Mouse (Mus musculus): Measurements from ENCODE around the gene Nfkbia. TPM values are rescaled to one million over a fixed set of nuclear protein-coding genes. Genes with fewer than 3 reads are reported as not detected.

Nfkbia gene
- total and polyA plus RNA-seq, 3 experiments, result 9.3 to 15.9 TPM; not detected in 1

GRCm38 (mm10) chr12:55499031-55499430 lies 6.6 kb upstream of the Nfkbia start (continued):
- no peak for TF ChIP-seq UBTF (IDR thresholded peaks at IDR 0.05; ENCODE audit: borderline replicate concordance, insufficient read depth, low read depth, low read length)

- no peak for DNase-seq (ENCODE audit: low read depth, low spot score)
- H3K4me1 ChIP-seq (ENCODE audit: control insufficient read depth in 1 of 2, insufficient read depth in 2 of 2, low read length in 2 of 2), result peaks cover 0 to 6% of the 10 kb centered on the region in 2 experiments; a peak in 2 of 4 replicates
- TF ChIP-seq USF2 (IDR thresholded peaks at IDR 0.05; ENCODE audit: borderline replicate concordance in 1 of 2, insufficient read depth in 1 of 2, low read depth in 1 of 2, low read length in 2 of 2), result no peak
- no peak for TF ChIP-seq MXI1 (IDR thresholded peaks at IDR 0.05; ENCODE audit: low read depth, low read length)
- TF ChIP-seq JUND (IDR thresholded peaks at IDR 0.05; ENCODE audit: low read depth, low read length), result no peak
- TF ChIP-seq POLR2AphosphoS2 (IDR thresholded peaks at IDR 0.05; ENCODE audit: low read length), result no peak
- no peak for TF ChIP-seq POLR2AphosphoS5 (IDR thresholded peaks at IDR 0.05; ENCODE audit: borderline replicate concordance, low read depth, low read length)
- no peak for TF ChIP-seq MAX (IDR thresholded peaks at IDR 0.05; ENCODE audit: low read length)
- no peak for TF ChIP-seq ZKSCAN1 (IDR thresholded peaks at IDR 0.05; ENCODE audit: low read depth, low read length)
- TF ChIP-seq HCFC1 (IDR thresholded peaks at IDR 0.05; ENCODE audit: low read depth, low read length), result no peak
- no peak for TF ChIP-seq TAL1 (IDR thresholded peaks at IDR 0.05; ENCODE audit: low read length)
- no peak for TF ChIP-seq GATA1 (IDR thresholded peaks at IDR 0.05; ENCODE audit: low read depth, low read length)
- TF ChIP-seq ETS1 (IDR thresholded peaks at IDR 0.05; ENCODE audit: low read depth, low read length), result no peak
- no peaks in the 10 kb centered on the region for H3K9me3 ChIP-seq (replicated peaks; ENCODE audit: insufficient read depth, low read length)
- no peak overlapping the region for H3K27ac ChIP-seq (ENCODE audit: control insufficient read depth, low read depth, low read length)
- H3K36me3 ChIP-seq (ENCODE audit: control insufficient read depth in 1 of 2, insufficient read depth in 2 of 2, low read length in 2 of 2), result peaks cover 0 to 4% of the 10 kb centered on the region in 2 experiments; a peak in 2 of 4 replicates
- H3K4me3 ChIP-seq (ENCODE audit: control insufficient read depth in 1 of 2, insufficient read depth in 1 of 2, low read depth in 2 of 2, low read length in 2 of 2), result no peak overlapping the region
- no peak overlapping the region for H3K9ac ChIP-seq (ENCODE audit: control insufficient read depth, low read depth, low read length, poor library complexity, severe bottlenecking)
- no peaks in the 10 kb centered on the region for H3K27me3 ChIP-seq (ENCODE audit: control insufficient read depth in 1 of 2, insufficient read depth in 2 of 2, low read length in 2 of 2)
- peaks cover 1% of the 10 kb centered on the region; the same call in 1 of the 2 replicates for H3K79me2 ChIP-seq (ENCODE audit: control insufficient read depth, insufficient read depth, low read length, poor library complexity)
Observed at GRCm38 (mm10) chr12:55497737-55498136, 5.3 kb upstream of the Nfkbia start.

DNA sequence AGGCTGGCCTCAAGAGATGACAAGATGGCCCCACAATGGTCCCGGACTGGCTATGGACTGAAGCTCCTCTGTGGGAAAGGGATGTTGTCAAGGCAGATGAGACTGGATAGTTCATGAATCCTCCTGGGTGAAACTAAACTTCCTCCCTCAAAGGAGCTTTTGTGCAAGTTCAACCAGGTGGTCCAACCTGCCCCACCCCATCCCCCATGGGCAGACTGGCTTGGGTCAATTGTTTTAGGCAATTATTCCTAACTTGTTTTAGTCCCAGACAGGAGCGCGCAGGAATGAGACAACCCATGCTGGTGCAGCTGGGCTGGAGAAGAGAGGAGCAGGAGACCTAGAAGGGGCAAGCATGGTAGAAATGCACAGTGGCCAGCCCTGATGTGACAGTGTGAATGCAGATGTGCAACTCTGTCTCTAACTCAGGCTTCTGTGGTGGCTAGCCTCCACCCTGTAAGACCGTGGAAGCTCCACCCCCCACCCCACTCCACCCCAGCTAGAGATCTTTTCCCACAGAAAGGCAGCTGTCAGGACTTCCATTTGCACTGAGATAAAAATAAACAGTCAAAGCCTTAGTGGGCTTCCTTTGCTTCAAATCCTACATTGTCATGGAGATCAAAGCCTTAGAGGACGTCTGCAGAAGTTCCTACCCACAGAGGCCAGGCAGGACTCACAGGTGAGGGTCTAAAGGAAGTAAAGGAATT lies 3.6 kb upstream of the Nfkbia start:
- Histone ChIP-seq H3K9me3 (replicated peaks; ENCODE audit: insufficient read depth, low read length) (no peaks in the 10 kb centered on the region), H3K27ac (ENCODE audit: control insufficient read depth, low read depth, low read length) (no peak overlapping the region), H3K4me3 (ENCODE audit: control insufficient read depth in 1 of 2, insufficient read depth in 1 of 2, low read depth in 2 of 2, low read length in 2 of 2) (no peak overlapping the region), H3K9ac (ENCODE audit: control insufficient read depth, low read depth, low read length, poor library complexity, severe bottlenecking) (no peak overlapping the region), H3K27me3 (ENCODE audit: control insufficient read depth in 1 of 2, insufficient read depth in 2 of 2, low read length in 2 of 2) (no peaks in the 10 kb centered on the region), H3K36me3 (ENCODE audit: control insufficient read depth in 1 of 2, insufficient read depth in 2 of 2, low read length in 2 of 2) (peaks cover 0 to 4% of the 10 kb centered on the region in 2 experiments; a peak in 2 of 4 replicates), H3K79me2 (ENCODE audit: control insufficient read depth, insufficient read depth, low read length, poor library complexity) (peaks cover 8% of the 10 kb centered on the region), H3K4me1 (ENCODE audit: control insufficient read depth in 1 of 2, insufficient read depth in 2 of 2, low read length in 2 of 2) (peaks cover 0 to 10% of the 10 kb centered on the region in 2 experiments; a peak in 3 of 4 replicates)
- no peak for TF ChIP-seq USF2 (IDR thresholded peaks at IDR 0.05; ENCODE audit: borderline replicate concordance in 1 of 2, insufficient read depth in 1 of 2, low read depth in 1 of 2, low read length in 2 of 2)
- TF ChIP-seq MAZ (IDR thresholded peaks at IDR 0.05; ENCODE audit: low read depth, low read length), result no peak
- TF ChIP-seq EP300 (IDR thresholded peaks at IDR 0.05; ENCODE audit: low read depth in 1 of 2, low read length in 2 of 2), result no peak
- TF ChIP-seq NRF1 (IDR thresholded peaks at IDR 0.05; ENCODE audit: insufficient read depth, low read depth, low read length, poor library complexity, severe bottlenecking), result no peak
- no peak for TF ChIP-seq SIN3A (IDR thresholded peaks at IDR 0.05; ENCODE audit: low read length)
- no peak for TF ChIP-seq POLR2AphosphoS5 (IDR thresholded peaks at IDR 0.05; ENCODE audit: borderline replicate concordance, low read depth, low read length)
- TF ChIP-seq KAT2A (conservative IDR thresholded peaks at IDR 0.05; ENCODE audit: low read depth, low read length), result no peak
- TF ChIP-seq CTCF (IDR thresholded peaks at IDR 0.05 in 2 of 3, conservative IDR thresholded peaks at IDR 0.05 in 1 of 3; ENCODE audit: control insufficient read depth in 1 of 3, insufficient read depth in 1 of 3, low read depth in 2 of 3, low read length in 3 of 3, poor library complexity in 1 of 3, severe bottlenecking in 1 of 3), result no peak
- no peak for TF ChIP-seq POLR2AphosphoS2 (IDR thresholded peaks at IDR 0.05; ENCODE audit: low read length)
- TF ChIP-seq UBTF (IDR thresholded peaks at IDR 0.05; ENCODE audit: borderline replicate concordance, insufficient read depth, low read depth, low read length), result no peak
- TF ChIP-seq POLR2A (IDR thresholded peaks at IDR 0.05; ENCODE audit: control insufficient read depth in 1 of 2, insufficient read depth in 1 of 2, low read depth in 1 of 2, low read length in 2 of 2, poor library complexity in 1 of 2), result no peak
- TF ChIP-seq ETS1 (IDR thresholded peaks at IDR 0.05; ENCODE audit: low read depth, low read length), result no peak
- no peak for TF ChIP-seq ZNF384 (IDR thresholded peaks at IDR 0.05; ENCODE audit: low read depth, low read length)
- no peak for TF ChIP-seq E2F4 (IDR thresholded peaks at IDR 0.05; ENCODE audit: borderline replicate concordance, low read depth, low read length)
- no peak for TF ChIP-seq USF1 (IDR thresholded peaks at IDR 0.05; ENCODE audit: low read depth, low read length)
- TF ChIP-seq JUND (IDR thresholded peaks at IDR 0.05; ENCODE audit: low read depth, low read length), result no peak
- no peak for DNase-seq (ENCODE audit: low read depth, low spot score)
